Comparison of ENCODE assay signal across 12 mouse cellular contexts in the genomic region with DNA sequence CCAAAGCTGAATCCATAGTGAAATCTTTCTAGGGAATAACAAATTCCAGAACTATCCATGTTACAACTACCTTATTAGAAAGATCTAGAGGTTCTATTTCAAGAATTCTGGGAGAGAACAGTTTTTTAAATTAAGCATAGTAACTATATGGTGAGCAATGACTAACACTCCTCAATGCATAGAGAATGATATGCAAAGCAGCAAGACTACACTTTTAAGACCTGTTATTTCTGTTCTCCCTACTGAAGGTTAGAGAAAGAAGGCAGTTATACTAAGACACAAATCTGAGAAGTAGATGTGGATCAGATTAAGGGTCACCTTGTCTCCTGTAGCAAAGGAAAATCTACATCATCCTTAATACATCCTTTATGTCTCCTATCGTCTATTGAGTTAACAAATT.
"Had no signal": no experiment of that assay in that cellular context is flagged by ENCODE, and none has a peak within 500 bp of the region (broad histone marks: within the 10 kb centered on the region; RNA-seq: fewer than 3 reads in every experiment).

No protein-coding gene starts in this region.

- DNase-seq: retina, postnatal 1 day; right cerebral cortex, adult 18-20 months; right cerebral cortex, postnatal 14 days; right cerebral cortex, postnatal 25 days; right cerebral cortex, postnatal 4 days; spleen, adult 18-20 months; thymus, adult 18-20 months; thymus, adult 2 months; thymus, postnatal 14 days; thymus, postnatal 25 days; thymus, postnatal 36 days; thymus, postnatal 4 days had no signal
